Mouse (Mus musculus) kidney, adult 2 months (tissue): ENCODE measurements around the gene Ttll12.
A peak's percentile ranks its signal among the peaks of the same experiment; 100 is the strongest.

ENCODE experiments used
- CTCF ChIP-seq: fragments of 200-500 bp; conservative IDR thresholded peaks from 2 replicates; pipeline ENCODE4 v1.5.1; 2011; ENCODE audit warnings: low read depth, mild to moderate bottlenecking, control low read depth, low read length, moderate library complexity, mixed read lengths; ENCODE audit not compliant: insufficient read depth, insufficient read length
- POLR2A ChIP-seq: fragments of 200-500 bp; IDR thresholded peaks from one replicate; pipeline ENCODE4 v1.6.1; 2011; ENCODE audit warnings: low read depth, low read length, control low read depth

DNA sequence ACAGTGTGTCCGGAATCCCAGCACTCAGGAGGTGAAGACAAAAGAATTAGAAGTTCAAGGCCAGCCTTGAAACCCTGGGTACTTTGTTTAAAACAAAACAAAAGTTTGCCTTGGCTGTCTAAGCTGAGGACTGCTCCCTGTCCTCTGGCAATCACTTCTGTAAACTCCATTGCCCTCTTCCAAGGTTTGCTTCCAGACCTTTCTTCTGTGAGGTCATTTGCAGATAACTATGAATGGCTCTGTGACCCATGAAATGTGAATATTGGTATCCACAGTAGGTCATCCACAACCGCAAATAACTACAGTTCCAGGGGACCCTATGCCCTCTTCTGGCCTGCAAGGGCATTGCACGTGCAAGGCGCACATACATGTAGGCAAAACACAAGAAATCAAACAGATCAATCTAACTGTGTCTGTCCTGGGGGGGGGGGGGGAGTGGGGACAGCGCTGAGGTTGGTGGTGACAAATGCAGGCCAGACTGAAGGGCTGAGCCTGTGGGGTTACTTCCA is 62.9 kb downstream of the Ttll12 start:
- peak; percentile 68 for TF ChIP-seq CTCF
- TF ChIP-seq POLR2A: no peak
